Mouse (Mus musculus) leukemia stem cell, adult 10-12 weeks (primary cell): ENCODE data around the gene Tjp1. TPM values are rescaled to one million over a fixed set of nuclear protein-coding genes. Genes with fewer than 3 reads are reported as not detected.

Experiments used
- polyA plus RNA-seq: library from polyadenylated mRNA; stranded (reverse); fragments of >175 nt; gene quantifications from 2 replicates; pipeline ENCODE4 v1.2.3, GENCODE M21; 2012; ENCODE audit warnings: low replicate concordance

Gene Tjp1
- polyA plus RNA-seq: 5.2 and 5.7 TPM in 2 replicates

GRCm38 (mm10) chr7:65527071-65528007, at the start of gene Tjp1:
Gene Tjp1, minus strand, starts transcription at chr7:65527781.

Other genes with a start within 250 kb of the Tjp1 start
- gene Tarsl2, start 117.1 kb upstream of the Tjp1 start, polyA plus RNA-seq: 21.9 and 28.4 TPM in 2 replicates
- 7.6 and 30.0 TPM in 2 replicates for gene Tm2d3, start 163.4 kb upstream of the Tjp1 start, polyA plus RNA-seq